Mouse (Mus musculus) heart, embryonic 14.5 days (tissue): ENCODE data around the gene Grk3. TPM values are rescaled to one million over a fixed set of nuclear protein-coding genes. Genes with fewer than 3 reads are reported as not detected.

ENCODE experiments used
- ATAC-seq: fragments of 200-750 bp; cut with Nextera tagmentation; 2 replicates; pipeline ENCODE4 v1.8.0; 2017; ENCODE audit warnings: low read depth, moderate TSS enrichment; ENCODE audit not compliant: insufficient number of reproducible peaks, insufficient read depth, low FRiP score
- H3K27ac ChIP-seq, 2 experiments: fragments of 200-500 bp in 1 of 2; fragments of 300-500 bp in 1 of 2; sonication (generic) in 1 of 2; replicated peaks in 1 of 2; 2 replicates each; pipeline ENCODE4 v1.5.1; 2012 to 2014; ENCODE audit warnings: low read depth in 2 of 2, low read length in 2 of 2, control low read depth in 1 of 2, mild to moderate bottlenecking in 1 of 2, mixed read lengths in 1 of 2; ENCODE audit not compliant: control insufficient read depth in 1 of 2, insufficient read depth in 1 of 2
- H3K27me3 ChIP-seq: fragments of 300-500 bp; sonication (generic); 2 replicates; pipeline ENCODE4 v1.6.1; 2014; ENCODE audit warnings: mild to moderate bottlenecking, low read length, control low read depth; ENCODE audit not compliant: control insufficient read depth, insufficient read depth
- H3K36me3 ChIP-seq: fragments of 300-500 bp; sonication (generic); 2 replicates; pipeline ENCODE4 v1.6.1; 2014; ENCODE audit warnings: mild to moderate bottlenecking, control low read depth, low read length, mixed read lengths; ENCODE audit not compliant: control insufficient read depth, insufficient read depth
- H3K4me1 ChIP-seq, 2 experiments: fragments of 200-500 bp in 1 of 2; fragments of 300-500 bp in 1 of 2; sonication (generic) in 1 of 2; 2 replicates each; pipeline ENCODE4 v1.6.1; 2012 to 2014; ENCODE audit warnings: low read length in 2 of 2, control low read depth in 1 of 2, mixed read lengths in 1 of 2; ENCODE audit not compliant: control insufficient read depth in 2 of 2, insufficient read depth in 2 of 2
- H3K4me2 ChIP-seq: fragments of 300-500 bp; sonication (generic); 2 replicates; pipeline ENCODE4 v1.6.1; 2014; ENCODE audit warnings: mild to moderate bottlenecking, low read length
- H3K4me3 ChIP-seq, 2 experiments: fragments of 200-500 bp in 1 of 2; fragments of 300-500 bp in 1 of 2; sonication (generic) in 1 of 2; 2 replicates each; pipeline ENCODE4 v1.5.1; 2012 to 2014; ENCODE audit warnings: low read length in 2 of 2, mild to moderate bottlenecking in 2 of 2, control low read depth in 1 of 2, low read depth in 1 of 2, moderate library complexity in 1 of 2; ENCODE audit not compliant: control insufficient read depth in 1 of 2, insufficient read depth in 1 of 2
- H3K9ac ChIP-seq: fragments of 300-500 bp; sonication (generic); 2 replicates; pipeline ENCODE4 v1.6.1; 2014; ENCODE audit warnings: mild to moderate bottlenecking, low read length
- H3K9me3 ChIP-seq: fragments of 300-500 bp; sonication (generic); 2 replicates; pipeline ENCODE4 v1.6.1; 2016; ENCODE audit warnings: low read length, control low read depth; ENCODE audit not compliant: control insufficient read depth
- WGBS: fragments of 180-500 bp; shearing (Covaris S2); extraction: QIAGEN DNeasy Blood & Tissue Kit; methylation state at CpG from one replicate; pipeline ENCODE4 v1.1.7; 2014; 5-methylcytosine and 5-hydroxymethylcytosine counted together
- polyA plus RNA-seq: library from polyadenylated mRNA; unstranded; fragments of >200 nt; fragmentation: Nextera tagmentation; extraction: Ambion mirVana; gene quantifications from 2 replicates; pipeline ENCODE4 v1.2.1, GENCODE M21; 2014

Grk3 gene
- polyA plus RNA-seq, 1 experiment from 2014 or later, result 13.3 TPM

DNA sequence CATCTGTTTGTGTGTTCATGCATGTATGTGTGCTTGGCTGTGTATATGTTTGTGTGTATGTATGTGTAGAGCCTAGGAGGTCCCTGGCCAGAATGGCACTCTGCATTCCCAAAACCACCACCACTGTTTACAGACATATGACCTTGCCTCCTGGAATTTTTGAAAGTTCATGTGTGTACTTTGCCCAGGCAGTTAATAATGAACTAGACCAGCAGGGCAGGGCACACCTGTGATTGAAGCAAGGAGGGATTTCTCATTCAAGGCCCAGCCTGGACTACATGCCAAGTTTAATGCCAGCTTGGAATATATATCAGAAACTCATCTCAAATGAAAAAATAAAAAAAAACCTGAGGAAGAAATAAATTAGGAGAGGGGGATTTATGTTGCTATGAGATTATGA, 93.7 kb downstream of the Grk3 start:
- no peaks in the 10 kb centered on the region for H3K9me3 ChIP-seq
- H3K4me2 ChIP-seq, result no peak overlapping the region
- ATAC-seq, result no peak
- H3K4me1 ChIP-seq, result peaks cover 12 to 20% of the 10 kb centered on the region in 2 experiments
- H3K36me3 ChIP-seq, result peaks cover 29% of the 10 kb centered on the region
- H3K9ac ChIP-seq, result no peak overlapping the region
- H3K27me3 ChIP-seq, result no peaks in the 10 kb centered on the region
- no peak overlapping the region for H3K4me3 ChIP-seq
- H3K27ac ChIP-seq, result no peak overlapping the region

DNA sequence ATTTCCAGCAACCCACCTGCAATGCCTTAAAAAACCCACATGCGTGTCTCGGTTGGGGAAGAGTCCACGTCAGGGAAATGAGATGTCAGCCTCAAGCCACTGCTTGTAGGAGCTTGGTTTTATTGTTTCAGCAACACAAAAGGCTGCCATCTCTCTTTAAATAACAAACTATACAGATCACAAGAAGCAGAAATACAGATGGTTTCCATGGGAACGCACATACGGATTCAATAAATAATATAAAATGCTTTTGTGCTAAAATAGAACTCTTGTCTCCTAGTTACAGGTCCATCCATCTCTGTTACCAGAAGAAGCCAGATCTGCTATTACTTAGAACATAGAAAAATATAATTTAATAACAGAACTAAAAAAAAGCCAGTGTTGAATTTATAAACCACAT, 105.2 kb downstream of the Grk3 start:
- Histone ChIP-seq H3K27ac (no peak overlapping the region), H3K9ac (no peak overlapping the region), H3K4me2 (no peak overlapping the region), H3K27me3 (no peaks in the 10 kb centered on the region), H3K4me1 (peaks cover 22 to 27% of the 10 kb centered on the region in 2 experiments), H3K4me3 (no peak overlapping the region), H3K9me3 (no peaks in the 10 kb centered on the region), H3K36me3 (0 out of 2 replicates have a peak, but pooled peaks cover 4% of the 10 kb centered on the region)
- 95% methylated on average over 5 of the region's 5 CpGs for WGBS
- no peak for ATAC-seq

DNA sequence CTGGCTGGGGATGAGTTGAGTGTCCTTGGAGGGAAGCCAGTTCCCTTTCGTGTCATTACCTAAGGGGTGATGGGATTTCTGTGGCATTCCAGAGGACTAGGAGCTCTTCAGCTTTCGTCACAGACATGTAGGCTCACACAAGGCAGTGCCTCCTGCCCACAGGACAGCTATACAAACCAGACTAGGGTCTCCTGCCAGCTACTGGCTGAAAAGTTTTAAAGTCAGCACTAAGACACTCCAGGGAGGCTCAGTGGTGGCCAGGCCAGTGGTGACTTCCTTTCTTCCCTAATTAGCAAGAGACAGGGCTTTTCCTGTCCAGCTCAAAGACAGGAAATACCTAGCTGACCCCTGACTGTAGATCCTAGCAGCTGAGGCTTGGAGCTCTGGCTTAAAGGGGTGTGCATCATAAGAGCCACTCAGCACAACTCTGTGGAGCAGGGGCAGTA, 107.4 kb downstream of the Grk3 start:
- no peaks in the 10 kb centered on the region for H3K27me3 ChIP-seq
- 8% methylated on average over 2 of the region's 2 CpGs for WGBS
- peak; percentile 66 for ATAC-seq
- H3K4me2 ChIP-seq, result no peak overlapping the region
- peaks cover 14 to 16% of the 10 kb centered on the region in 2 experiments for H3K4me1 ChIP-seq
- no peaks in the 10 kb centered on the region for H3K9me3 ChIP-seq
- H3K27ac ChIP-seq, result peak overlapping the region; percentile 73 to 78
- H3K4me3 ChIP-seq, result no peak overlapping the region
- no peak overlapping the region for H3K9ac ChIP-seq
- H3K36me3 ChIP-seq, result 0 out of 2 replicates have a peak, but pooled peaks cover 4% of the 10 kb centered on the region

DNA sequence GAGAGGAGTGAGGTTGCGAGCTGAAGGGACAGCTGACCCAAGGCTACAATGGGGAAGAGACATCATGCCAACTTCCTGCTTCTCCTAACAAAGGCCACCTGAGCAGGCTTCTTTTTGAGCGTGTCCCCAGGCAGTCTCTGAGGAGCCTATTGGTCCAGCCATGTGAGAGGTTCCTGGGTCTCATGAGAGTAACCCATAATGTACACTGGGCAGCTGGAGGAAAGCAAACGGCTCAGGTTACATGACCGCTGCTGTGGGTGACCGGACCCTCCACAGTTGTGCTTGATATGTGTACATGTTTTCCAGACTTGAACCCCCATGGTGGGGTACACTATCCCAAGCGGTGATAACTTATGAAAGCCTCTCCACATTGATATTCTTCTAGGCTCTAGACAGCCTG, 108.1 kb downstream of the Grk3 start:
- 52% methylated on average over 6 of the region's 6 CpGs for WGBS
- H3K36me3 ChIP-seq, result 0 out of 2 replicates have a peak, but pooled peaks cover 4% of the 10 kb centered on the region
- no peak overlapping the region for H3K4me3 ChIP-seq
- no peaks in the 10 kb centered on the region for H3K27me3 ChIP-seq
- peak overlapping the region in 1 of 2 experiments; percentile 20; a peak in 1 of 4 replicates for H3K27ac ChIP-seq
- H3K9me3 ChIP-seq, result no peaks in the 10 kb centered on the region
- H3K9ac ChIP-seq, result no peak overlapping the region
- H3K4me1 ChIP-seq, result peaks cover 14 to 16% of the 10 kb centered on the region in 2 experiments
- no peak overlapping the region for H3K4me2 ChIP-seq
- ATAC-seq, result no peak

DNA sequence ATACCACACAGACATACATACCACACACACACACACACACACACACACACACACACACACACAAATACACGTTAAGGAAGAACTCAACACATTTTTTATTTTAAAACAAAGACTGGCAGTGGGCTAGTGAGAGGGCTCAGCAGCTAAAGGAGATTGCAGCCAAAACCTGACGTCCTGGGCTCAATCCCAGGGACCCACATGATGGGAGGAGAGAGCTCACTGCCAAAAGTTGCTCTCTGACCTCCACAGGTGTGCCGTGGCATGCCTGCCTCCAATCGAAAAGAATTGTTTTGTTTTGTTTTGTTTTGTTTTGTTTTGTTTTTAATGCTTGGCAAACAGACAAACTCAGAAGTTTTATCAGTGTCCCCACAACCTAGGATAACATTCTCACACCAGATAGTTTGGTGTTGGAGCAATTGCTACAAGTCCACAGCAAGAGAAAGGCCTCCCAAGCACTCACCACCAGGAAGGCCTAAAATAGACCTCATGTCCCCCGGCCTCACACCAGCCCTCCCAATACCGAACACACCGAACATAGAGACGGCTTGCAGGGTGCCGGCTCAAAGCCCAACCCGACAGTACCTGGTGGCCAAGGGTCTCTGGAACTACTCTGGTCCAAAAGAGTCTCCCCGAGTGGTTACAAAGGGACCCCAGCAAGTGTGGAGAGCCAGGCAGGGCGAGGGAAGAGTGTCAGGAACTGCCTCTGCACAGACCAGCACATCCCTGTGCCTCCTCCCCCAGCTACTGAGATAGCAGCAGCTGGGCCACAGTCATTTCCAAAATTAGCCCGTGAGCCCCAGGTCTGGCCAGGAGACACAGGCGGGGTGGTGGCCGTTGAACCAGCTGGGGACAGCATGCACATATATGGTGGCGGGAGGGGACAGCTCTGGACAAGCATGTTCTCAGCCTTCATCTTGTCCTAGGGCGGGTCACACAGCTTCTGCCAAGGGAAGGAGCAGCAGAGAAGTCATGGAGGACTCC, 119.6 kb downstream of the Grk3 start, which contains the start of gene Myo18b:
TSS of gene Myo18b (minus strand) at position 689 of the 981 bp plus-strand sequence.
- peak; percentile 94 for ATAC-seq
- Histone ChIP-seq H3K27me3 (no peaks in the 10 kb centered on the region), H3K4me1 (peaks cover 10 to 24% of the 10 kb centered on the region in 2 experiments), H3K36me3 (peaks cover 10% of the 10 kb centered on the region), H3K4me3 (peak within 1 kb of the TSS; percentile 55 to 81), H3K9me3 (no peaks in the 10 kb centered on the region), H3K27ac (peak within 1 kb of the TSS; percentile 99 to 100), H3K9ac (peak within 1 kb of the TSS; percentile 88), H3K4me2 (peak within 1 kb of the TSS; percentile 73)
- 26% methylated on average over 17 of the region's 17 CpGs for WGBS

DNA sequence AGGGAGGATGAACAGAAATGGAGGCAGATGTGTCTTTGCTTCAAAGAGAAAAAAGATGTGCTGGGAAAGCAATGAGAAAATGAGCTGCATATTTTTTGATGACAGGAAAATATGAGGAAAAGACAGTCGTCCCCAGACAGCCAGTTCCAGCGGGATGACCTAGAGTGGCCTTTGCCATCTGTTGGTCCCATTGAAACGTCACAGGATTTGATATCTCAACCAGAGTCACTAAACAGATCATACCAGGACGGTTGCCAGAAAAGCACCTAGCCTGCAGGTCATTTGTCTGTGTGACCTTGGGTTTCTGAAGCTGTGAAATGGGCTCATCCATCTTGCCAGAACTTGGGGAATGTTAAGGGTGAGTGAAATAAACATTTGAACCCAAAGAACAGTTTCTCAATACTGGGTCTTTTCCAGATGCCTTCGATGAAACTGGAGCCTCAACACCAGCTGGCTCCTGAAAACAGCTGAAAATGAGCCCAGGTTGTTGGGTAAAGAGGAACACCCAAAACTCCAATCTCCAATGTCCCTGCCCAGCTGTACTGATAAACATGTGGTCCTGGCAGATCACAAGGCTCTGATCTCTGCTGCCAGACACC, 122.0 kb downstream of the Grk3 start:
- no peak overlapping the region for H3K9ac ChIP-seq
- peaks cover 16 to 33% of the 10 kb centered on the region in 2 experiments for H3K4me1 ChIP-seq
- H3K27me3 ChIP-seq, result no peaks in the 10 kb centered on the region
- H3K27ac ChIP-seq, result no peak overlapping the region
- H3K4me2 ChIP-seq, result peak overlapping the region; percentile 73
- H3K36me3 ChIP-seq, result peaks cover 19% of the 10 kb centered on the region
- ATAC-seq, result no peak
- 0 out of 4 replicates have a peak overlapping the region, but pooled peaks of 1 of the 2 experiments have one; percentile 55 for H3K4me3 ChIP-seq
- WGBS, result 59% methylated on average over 5 of the region's 5 CpGs
- no peaks in the 10 kb centered on the region for H3K9me3 ChIP-seq

DNA sequence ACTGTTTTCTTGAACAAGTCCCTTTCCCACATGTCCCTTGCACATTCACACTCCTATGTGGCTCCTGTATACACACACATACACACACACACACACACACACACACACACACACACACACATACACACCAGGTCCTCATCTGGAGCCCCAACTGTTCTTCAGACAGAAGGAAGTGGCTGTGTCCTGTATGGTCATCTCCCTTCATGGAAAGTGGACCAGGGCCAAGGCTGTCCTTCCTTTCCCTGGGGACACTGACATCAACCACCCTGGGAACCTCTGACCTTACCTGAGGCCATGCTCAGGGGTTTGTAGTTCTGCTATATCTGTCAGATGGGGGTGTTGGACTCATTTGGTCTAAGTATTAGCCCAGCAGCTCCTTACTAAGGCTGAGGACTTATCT, 123.2 kb downstream of the Grk3 start:
- ATAC-seq, result no peak
- H3K36me3 ChIP-seq, result peaks cover 31% of the 10 kb centered on the region
- H3K4me2 ChIP-seq, result no peak overlapping the region
- H3K27me3 ChIP-seq, result no peaks in the 10 kb centered on the region
- H3K4me3 ChIP-seq, result no peak overlapping the region
- peaks cover 26 to 44% of the 10 kb centered on the region in 2 experiments for H3K4me1 ChIP-seq
- no peak overlapping the region for H3K9ac ChIP-seq
- 0 out of 4 replicates have a peak overlapping the region, but pooled peaks of 1 of the 2 experiments have one; percentile 3 for H3K27ac ChIP-seq
- H3K9me3 ChIP-seq, result no peaks in the 10 kb centered on the region
